Mouse (Mus musculus): ENCODE measurements around the gene Sorbs1. TPM values are rescaled to one million over a fixed set of nuclear protein-coding genes. Genes with fewer than 3 reads are reported as not detected.
A peak's percentile ranks its signal among the peaks of the same experiment; 100 is the strongest.

The Sorbs1 gene
- polyA plus RNA-seq, 1 experiment from 2014 or later: 35.7 TPM

DNA sequence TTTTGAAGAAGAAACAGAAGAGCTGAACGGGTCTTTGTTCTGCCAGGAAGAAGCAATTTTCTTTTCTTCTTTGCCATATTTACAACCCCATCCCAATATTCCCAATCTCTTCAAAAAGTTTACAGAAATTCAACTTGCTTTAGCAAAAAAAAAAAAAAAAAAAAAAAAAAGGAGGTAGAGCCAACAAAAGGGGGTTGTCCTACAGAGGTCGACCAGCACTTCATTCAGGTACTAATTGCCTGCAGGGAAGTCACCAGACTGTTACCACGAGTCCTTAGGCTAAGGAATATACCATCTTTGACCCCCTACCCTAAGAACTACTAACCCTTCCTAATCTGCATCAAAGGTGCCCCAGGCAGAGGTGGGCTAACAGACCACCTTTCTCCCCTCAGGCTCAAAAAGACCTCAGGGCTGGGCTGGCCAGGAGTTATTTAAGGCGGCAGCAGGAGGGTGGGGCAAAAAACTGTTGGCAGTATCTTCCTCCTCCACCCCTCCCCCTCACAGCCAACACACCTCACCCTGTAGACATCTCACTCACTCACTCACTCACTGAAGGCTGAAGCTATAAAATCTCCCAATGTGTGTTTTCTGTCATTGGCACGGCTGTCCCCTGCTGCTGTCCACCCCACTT, 1.8 kb downstream of the Sorbs1 start:
- Histone ChIP-seq H3K27ac (replicated peaks; ENCODE audit: low read depth, low read length) (no peak overlapping the region), H3K4me2 (ENCODE audit: low read depth, low read length) (peak overlapping the region; percentile 91), H3K27me3 (ENCODE audit: control insufficient read depth, insufficient read depth, low read length) (no peaks in the 10 kb centered on the region), H3K36me3 (replicated peaks; ENCODE audit: control insufficient read depth, insufficient read depth, low read depth, low read length) (no peaks in the 10 kb centered on the region), H3K4me1 (ENCODE audit: control insufficient read depth, insufficient read depth, low read length) (0 out of 2 replicates have a peak, but pooled peaks cover 2% of the 10 kb centered on the region), H3K9ac (replicated peaks; ENCODE audit: low read length) (peak overlapping the region; percentile 32; the same call in 1 of the 2 replicates), H3K4me3 (ENCODE audit: low read depth, low read length) (peak overlapping the region; percentile 69), H3K9me3 (replicated peaks; ENCODE audit: control insufficient read depth, low read length) (no peaks in the 10 kb centered on the region)
- no peak for ATAC-seq (replicated peaks; ENCODE audit: insufficient number of reproducible peaks, low FRiP score, low TSS enrichment, low read depth)
- 23% methylated on average over 5 of the region's 5 CpGs for WGBS
- no peak for DNase-seq (ENCODE audit: low spot score)

DNA sequence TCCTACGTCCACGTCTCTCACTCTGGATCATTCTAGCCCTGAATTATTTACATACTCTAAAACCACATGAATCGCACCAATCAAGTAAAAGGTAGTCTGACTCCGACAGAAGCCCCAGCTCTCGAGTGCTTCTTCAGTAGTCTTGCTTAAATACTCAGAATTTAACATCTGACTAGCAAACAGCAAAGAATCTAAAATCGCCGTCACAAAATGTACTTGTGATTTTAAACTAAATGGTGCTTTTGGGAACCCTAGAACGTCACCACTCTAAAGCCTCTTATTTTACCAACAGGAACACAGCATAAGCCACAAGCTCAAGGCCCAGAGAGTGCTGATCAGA, 2.5 kb downstream of the Sorbs1 start:
- no peaks in the 10 kb centered on the region for H3K27me3 ChIP-seq (ENCODE audit: control insufficient read depth, insufficient read depth, low read length)
- H3K4me2 ChIP-seq (ENCODE audit: low read depth, low read length): no peak overlapping the region
- 71% methylated on average over 8 of the region's 8 CpGs for WGBS
- DNase-seq (ENCODE audit: low spot score): no peak
- no peaks in the 10 kb centered on the region for H3K9me3 ChIP-seq (replicated peaks; ENCODE audit: control insufficient read depth, low read length)
- no peaks in the 10 kb centered on the region for H3K36me3 ChIP-seq (replicated peaks; ENCODE audit: control insufficient read depth, insufficient read depth, low read depth, low read length)
- no peak for ATAC-seq (replicated peaks; ENCODE audit: insufficient number of reproducible peaks, low FRiP score, low TSS enrichment, low read depth)
- H3K4me3 ChIP-seq (ENCODE audit: low read depth, low read length): no peak overlapping the region
- no peak overlapping the region for H3K27ac ChIP-seq (replicated peaks; ENCODE audit: low read depth, low read length)
- H3K9ac ChIP-seq (replicated peaks; ENCODE audit: low read length): no peak overlapping the region
- 0 out of 2 replicates have a peak, but pooled peaks cover 2% of the 10 kb centered on the region for H3K4me1 ChIP-seq (ENCODE audit: control insufficient read depth, insufficient read depth, low read length)

DNA sequence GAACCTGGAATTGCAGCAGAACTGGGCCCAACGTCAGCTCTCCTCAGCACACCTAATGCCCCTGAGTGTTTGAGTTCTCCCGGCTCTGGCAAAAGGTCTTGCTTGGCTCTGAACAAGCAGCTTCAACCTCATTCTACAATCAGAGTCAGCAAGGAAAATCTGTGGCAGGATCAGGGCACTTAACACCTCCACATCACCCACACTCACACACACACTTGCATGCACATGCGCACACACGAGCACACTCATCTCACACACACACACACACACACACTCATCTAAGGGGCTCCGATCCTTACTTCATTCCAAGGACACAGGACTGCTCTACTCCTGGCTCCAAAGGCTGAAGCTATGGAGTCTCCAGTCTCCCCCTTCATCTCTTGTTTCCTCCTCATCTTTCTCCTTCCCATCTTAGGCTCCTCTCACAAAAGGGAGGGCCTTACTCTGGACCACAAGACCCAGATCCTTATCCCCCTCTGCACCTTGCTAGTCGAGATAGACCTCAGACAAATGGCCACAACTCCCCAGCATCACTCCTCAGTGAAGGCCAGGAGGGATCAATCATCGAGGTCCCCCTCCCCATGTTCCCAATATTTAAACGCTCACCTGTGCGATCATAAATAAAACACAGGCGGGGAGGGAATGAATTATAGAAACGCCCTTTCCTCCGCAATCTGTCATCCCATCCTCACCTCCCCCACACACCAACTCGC, 3.0 kb downstream of the Sorbs1 start:
- 0 out of 2 replicates have a peak, but pooled peaks cover 2% of the 10 kb centered on the region for H3K4me1 ChIP-seq (ENCODE audit: control insufficient read depth, insufficient read depth, low read length)
- no peak overlapping the region for H3K4me3 ChIP-seq (ENCODE audit: low read depth, low read length)
- WGBS: 80% methylated on average over 13 of the region's 13 CpGs
- ATAC-seq (replicated peaks; ENCODE audit: insufficient number of reproducible peaks, low FRiP score, low TSS enrichment, low read depth) (no peak), DNase-seq (ENCODE audit: low spot score) (no peak)
- H3K36me3 ChIP-seq (replicated peaks; ENCODE audit: control insufficient read depth, insufficient read depth, low read depth, low read length): no peaks in the 10 kb centered on the region
- H3K9ac ChIP-seq (replicated peaks; ENCODE audit: low read length): no peak overlapping the region
- H3K27me3 ChIP-seq (ENCODE audit: control insufficient read depth, insufficient read depth, low read length): no peaks in the 10 kb centered on the region
- H3K27ac ChIP-seq (replicated peaks; ENCODE audit: low read depth, low read length): no peak overlapping the region
- H3K9me3 ChIP-seq (replicated peaks; ENCODE audit: control insufficient read depth, low read length): no peaks in the 10 kb centered on the region
- no peak overlapping the region for H3K4me2 ChIP-seq (ENCODE audit: low read depth, low read length)

DNA sequence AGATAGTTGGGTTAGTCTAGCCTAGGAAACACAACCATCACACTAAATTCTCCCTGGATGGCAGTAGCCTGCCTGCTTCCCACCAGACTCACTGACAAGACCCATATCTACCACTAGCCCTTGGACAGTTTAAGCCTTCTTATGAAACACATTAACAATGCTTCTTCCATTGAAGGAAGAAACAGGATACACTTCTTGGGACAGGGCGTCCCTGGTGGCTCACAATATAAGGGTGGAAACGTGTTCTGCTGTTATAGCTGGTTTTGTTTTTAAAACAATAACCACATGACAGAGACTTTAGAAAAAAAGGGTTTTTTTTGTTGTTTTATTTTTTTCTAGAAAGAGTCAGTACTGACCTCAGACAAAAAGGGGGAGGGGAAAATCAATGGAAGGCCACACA, 4.3 kb downstream of the Sorbs1 start:
- Histone ChIP-seq H3K4me1 (ENCODE audit: control insufficient read depth, insufficient read depth, low read length) (0 out of 2 replicates have a peak, but pooled peaks cover 2% of the 10 kb centered on the region), H3K27me3 (ENCODE audit: control insufficient read depth, insufficient read depth, low read length) (no peaks in the 10 kb centered on the region), H3K9ac (replicated peaks; ENCODE audit: low read length) (no peak overlapping the region), H3K27ac (replicated peaks; ENCODE audit: low read depth, low read length) (no peak overlapping the region), H3K4me3 (ENCODE audit: low read depth, low read length) (no peak overlapping the region), H3K9me3 (replicated peaks; ENCODE audit: control insufficient read depth, low read length) (no peaks in the 10 kb centered on the region), H3K4me2 (ENCODE audit: low read depth, low read length) (no peak overlapping the region), H3K36me3 (replicated peaks; ENCODE audit: control insufficient read depth, insufficient read depth, low read depth, low read length) (no peaks in the 10 kb centered on the region)
- 59% methylated on average over 2 of the region's 2 CpGs for WGBS
- DNase-seq (ENCODE audit: low spot score) (no peak), ATAC-seq (replicated peaks; ENCODE audit: insufficient number of reproducible peaks, low FRiP score, low TSS enrichment, low read depth) (no peak)

DNA sequence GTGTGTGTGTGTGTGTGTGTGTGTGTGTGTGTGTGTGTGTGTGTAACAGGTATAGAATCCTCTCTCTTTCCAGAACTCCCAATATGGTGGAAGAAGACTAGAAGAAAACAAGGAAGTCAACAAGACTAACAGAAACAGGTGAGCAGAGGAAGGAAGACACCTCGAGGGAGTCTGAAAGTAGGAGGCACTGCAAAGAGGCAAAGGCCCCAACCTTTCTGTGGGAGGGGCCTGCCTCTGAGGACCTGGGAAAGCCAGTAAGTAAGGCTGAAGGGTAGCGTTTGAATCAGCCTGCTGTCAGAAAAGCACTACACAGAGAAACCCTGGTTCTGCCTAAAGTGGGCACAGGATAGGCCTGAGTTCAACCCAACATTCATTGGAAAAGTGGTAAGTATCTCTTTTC, 4.7 kb downstream of the Sorbs1 start:
- H3K9ac ChIP-seq (replicated peaks; ENCODE audit: low read length): no peak overlapping the region
- H3K4me1 ChIP-seq (ENCODE audit: control insufficient read depth, insufficient read depth, low read length): 0 out of 2 replicates have a peak, but pooled peaks cover 2% of the 10 kb centered on the region
- DNase-seq (ENCODE audit: low spot score): no peak
- no peak overlapping the region for H3K27ac ChIP-seq (replicated peaks; ENCODE audit: low read depth, low read length)
- no peak for ATAC-seq (replicated peaks; ENCODE audit: insufficient number of reproducible peaks, low FRiP score, low TSS enrichment, low read depth)
- H3K4me3 ChIP-seq (ENCODE audit: low read depth, low read length): no peak overlapping the region
- no peaks in the 10 kb centered on the region for H3K27me3 ChIP-seq (ENCODE audit: control insufficient read depth, insufficient read depth, low read length)
- WGBS: 23% methylated on average over 2 of the region's 2 CpGs
- H3K36me3 ChIP-seq (replicated peaks; ENCODE audit: control insufficient read depth, insufficient read depth, low read depth, low read length): no peaks in the 10 kb centered on the region
- H3K9me3 ChIP-seq (replicated peaks; ENCODE audit: control insufficient read depth, low read length): no peaks in the 10 kb centered on the region
- no peak overlapping the region for H3K4me2 ChIP-seq (ENCODE audit: low read depth, low read length)

DNA sequence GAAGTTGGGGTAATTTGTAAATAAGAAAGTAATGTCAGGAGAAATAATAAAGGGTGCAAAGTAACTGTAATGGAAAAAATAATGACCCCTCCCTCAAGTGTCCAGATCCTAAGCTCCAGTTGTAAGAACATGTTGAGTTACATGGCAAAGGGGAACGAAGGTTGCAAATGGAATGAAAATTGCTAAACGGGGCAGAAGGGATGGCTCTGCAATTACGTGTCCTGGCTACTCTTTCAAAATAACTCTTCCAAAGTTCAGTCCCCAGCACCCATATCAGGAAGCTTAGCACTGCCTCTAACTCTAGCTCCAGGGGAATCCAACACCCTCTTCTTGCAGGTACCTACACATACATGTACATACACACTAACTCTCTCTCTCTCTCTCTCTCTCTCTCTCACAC, 6.6 kb downstream of the Sorbs1 start:
- ATAC-seq (replicated peaks; ENCODE audit: insufficient number of reproducible peaks, low FRiP score, low TSS enrichment, low read depth): no peak
- no peak for DNase-seq (ENCODE audit: low spot score)

DNA sequence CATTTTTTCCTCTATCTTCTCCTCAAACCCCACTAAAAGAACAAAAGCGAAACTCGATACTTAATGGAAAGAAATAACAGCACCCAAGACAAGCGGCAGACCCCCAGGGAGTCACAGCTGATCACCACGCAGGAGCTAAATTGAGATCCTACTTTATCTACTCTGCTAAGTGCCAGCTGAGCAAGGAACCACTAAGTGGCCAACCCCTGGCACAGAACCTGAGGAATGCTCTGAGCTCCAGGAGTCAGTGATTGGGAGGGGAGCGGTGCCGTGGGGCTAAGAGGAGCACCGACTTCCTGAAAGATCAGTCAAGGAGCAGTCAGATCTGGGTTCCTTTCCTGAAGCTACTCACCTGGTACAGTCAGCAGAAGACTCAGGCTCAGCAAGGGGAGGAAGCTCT, 9.2 kb downstream of the Sorbs1 start:
- Histone ChIP-seq H3K4me1 (ENCODE audit: control insufficient read depth, insufficient read depth, low read length) (no peaks in the 10 kb centered on the region), H3K27me3 (ENCODE audit: control insufficient read depth, insufficient read depth, low read length) (no peaks in the 10 kb centered on the region), H3K36me3 (replicated peaks; ENCODE audit: control insufficient read depth, insufficient read depth, low read depth, low read length) (no peaks in the 10 kb centered on the region), H3K27ac (replicated peaks; ENCODE audit: low read depth, low read length) (no peak overlapping the region), H3K4me3 (ENCODE audit: low read depth, low read length) (no peak overlapping the region), H3K9me3 (replicated peaks; ENCODE audit: control insufficient read depth, low read length) (no peaks in the 10 kb centered on the region), H3K9ac (replicated peaks; ENCODE audit: low read length) (no peak overlapping the region), H3K4me2 (ENCODE audit: low read depth, low read length) (no peak overlapping the region)
- 85% methylated on average over 7 of the region's 7 CpGs for WGBS
- ATAC-seq (replicated peaks; ENCODE audit: insufficient number of reproducible peaks, low FRiP score, low TSS enrichment, low read depth) (no peak), DNase-seq (ENCODE audit: low spot score) (no peak)

More for the DNA sequence above, 6.6 kb downstream of the Sorbs1 start:
- Histone ChIP-seq H3K4me1 (ENCODE audit: control insufficient read depth, insufficient read depth, low read length) (0 out of 2 replicates have a peak, but pooled peaks cover 2% of the 10 kb centered on the region), H3K9me3 (replicated peaks; ENCODE audit: control insufficient read depth, low read length) (no peaks in the 10 kb centered on the region), H3K4me2 (ENCODE audit: low read depth, low read length) (no peak overlapping the region), H3K27me3 (ENCODE audit: control insufficient read depth, insufficient read depth, low read length) (no peaks in the 10 kb centered on the region), H3K36me3 (replicated peaks; ENCODE audit: control insufficient read depth, insufficient read depth, low read depth, low read length) (no peaks in the 10 kb centered on the region), H3K9ac (replicated peaks; ENCODE audit: low read length) (no peak overlapping the region), H3K27ac (replicated peaks; ENCODE audit: low read depth, low read length) (no peak overlapping the region), H3K4me3 (ENCODE audit: low read depth, low read length) (no peak overlapping the region)
- 87% methylated on average over 3 of the region's 3 CpGs for WGBS

DNA sequence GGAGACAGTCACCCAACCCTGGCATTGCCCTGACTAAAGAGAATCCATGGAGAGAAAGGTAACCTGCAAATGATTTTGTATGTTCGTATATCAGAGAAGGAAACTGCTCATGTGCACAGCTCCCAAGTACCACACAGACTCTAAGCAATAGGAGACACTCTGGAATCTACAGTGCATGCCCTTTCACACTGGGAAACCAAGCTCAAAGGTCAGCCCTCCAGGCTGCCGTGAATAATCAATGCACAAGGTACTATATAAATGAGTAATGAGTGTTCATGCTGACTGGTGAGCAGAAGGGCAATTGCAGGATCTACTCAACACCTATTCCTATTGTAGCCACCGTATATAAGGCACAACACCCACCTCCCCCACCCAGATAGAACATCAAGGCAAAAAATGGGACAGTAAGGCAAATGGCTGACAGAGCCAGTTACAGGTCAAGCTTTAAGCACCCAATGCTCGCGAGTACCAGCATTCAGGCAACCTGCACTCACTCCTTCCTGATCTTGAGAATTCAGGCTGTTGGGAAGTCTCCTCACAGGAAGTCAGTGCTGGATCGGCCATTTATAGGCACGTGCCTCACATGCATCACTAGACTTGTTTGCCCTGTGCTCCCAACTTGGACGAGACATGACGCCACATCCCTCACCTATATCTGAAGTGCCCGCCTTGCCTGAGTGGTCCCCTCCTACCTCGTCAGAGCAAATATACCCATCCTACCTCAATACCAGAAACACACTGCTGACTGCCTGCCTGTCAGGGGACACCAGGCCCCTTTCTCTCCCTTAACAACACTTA, 13.4 kb downstream of the Sorbs1 start:
- H3K27me3 ChIP-seq (ENCODE audit: control insufficient read depth, insufficient read depth, low read length): no peaks in the 10 kb centered on the region
- no peak for DNase-seq (ENCODE audit: low spot score)
- ATAC-seq (replicated peaks; ENCODE audit: insufficient number of reproducible peaks, low FRiP score, low TSS enrichment, low read depth): no peak
- H3K4me1 ChIP-seq (ENCODE audit: control insufficient read depth, insufficient read depth, low read length): no peaks in the 10 kb centered on the region
- 79% methylated on average over 11 of the region's 11 CpGs for WGBS
- H3K27ac ChIP-seq (replicated peaks; ENCODE audit: low read depth, low read length): no peak overlapping the region
- H3K4me3 ChIP-seq (ENCODE audit: low read depth, low read length): no peak overlapping the region
- no peak overlapping the region for H3K4me2 ChIP-seq (ENCODE audit: low read depth, low read length)
- H3K9ac ChIP-seq (replicated peaks; ENCODE audit: low read length): no peak overlapping the region
- H3K9me3 ChIP-seq (replicated peaks; ENCODE audit: control insufficient read depth, low read length): no peaks in the 10 kb centered on the region
- H3K36me3 ChIP-seq (replicated peaks; ENCODE audit: control insufficient read depth, insufficient read depth, low read depth, low read length): no peaks in the 10 kb centered on the region
